Mouse (Mus musculus) C2C12 (cell line): ENCODE results near the gene Efcab9. TPM values are rescaled to one million over a fixed set of nuclear protein-coding genes. Genes with fewer than 3 reads are reported as not detected.

Source experiments
- H3K27me3 ChIP-seq: one replicate; pipeline ENCODE4 v1.6.1; 2011; ENCODE audit not compliant: control insufficient read depth, insufficient read depth, insufficient read length
- H3K36me3 ChIP-seq: one replicate; pipeline ENCODE4 v1.6.1; 2011; ENCODE audit not compliant: control insufficient read depth, insufficient read depth
- H3K4me3 ChIP-seq: one replicate; pipeline ENCODE4 v1.5.1; 2011; ENCODE audit warnings: mild to moderate bottlenecking, control low read depth; ENCODE audit not compliant: poor library complexity, insufficient read depth, severe bottlenecking
- H3K79me2 ChIP-seq: one replicate; pipeline ENCODE4 v1.6.1; 2011; ENCODE audit not compliant: control insufficient read depth, insufficient read depth
- H3K79me3 ChIP-seq: one replicate; pipeline ENCODE4 v1.6.1; 2011; ENCODE audit warnings: low read depth, control low read depth
- H3ac ChIP-seq: one replicate; pipeline ENCODE3; 2011; ENCODE audit warnings: low read depth; ENCODE audit not compliant: control insufficient read depth, insufficient read length
- CEBPB ChIP-seq: IDR thresholded peaks from one replicate; pipeline ENCODE4 v1.6.1; 2011; ENCODE audit warnings: low read depth, mild to moderate bottlenecking, control low read depth, moderate library complexity
- CTCF ChIP-seq: IDR thresholded peaks from one replicate; pipeline ENCODE4 v1.5.1; 2011; ENCODE audit not compliant: control insufficient read depth, insufficient read depth, insufficient read length
- FOSL1 ChIP-seq: IDR thresholded peaks from one replicate; pipeline ENCODE4 v1.8.0; 2011; ENCODE audit warnings: mild to moderate bottlenecking, low read length; ENCODE audit not compliant: poor library complexity, insufficient read depth, severe bottlenecking
- MAX ChIP-seq: IDR thresholded peaks from one replicate; pipeline ENCODE4 v1.6.1; 2011; ENCODE audit warnings: mild to moderate bottlenecking, control low read depth
- MYOD1 ChIP-seq: IDR thresholded peaks from one replicate; pipeline ENCODE4 v1.6.1; 2011; ENCODE audit warnings: low read depth; ENCODE audit not compliant: control insufficient read depth, insufficient read length
- MYOG ChIP-seq: IDR thresholded peaks from one replicate; pipeline ENCODE4 v1.6.1; 2011; ENCODE audit not compliant: control insufficient read depth, insufficient read length; ENCODE audit errors: extremely low read depth
- USF1 ChIP-seq: IDR thresholded peaks from one replicate; pipeline ENCODE4 v1.6.1; 2011; ENCODE audit warnings: low read depth, mild to moderate bottlenecking, control low read depth, moderate library complexity
- polyA plus RNA-seq: library from polyadenylated mRNA; unstranded; fragments of >200 nt; fragmentation: generic; extraction: Trizol; gene quantifications from one replicate; pipeline ENCODE4 v1.2.1, GENCODE M21; 2012; ENCODE audit warnings: missing spikeins

Efcab9 gene
- polyA plus RNA-seq, 1 experiment: 0.14 TPM

- H3K79me3 ChIP-seq: peaks cover 40% of the 10 kb centered on the region
- no peaks in the 10 kb centered on the region for H3K27me3 ChIP-seq
- H3K79me2 ChIP-seq: peaks cover 86% of the 10 kb centered on the region
- H3ac ChIP-seq: no peak overlapping the region
- TF ChIP-seq FOSL1 (no peak), CEBPB (no peak), MYOD1 (no peak), MYOG (no peak), MAX (no peak), USF1 (no peak), CTCF (no peak)
- H3K36me3 ChIP-seq: peaks cover 8% of the 10 kb centered on the region
- H3K4me3 ChIP-seq: no peak overlapping the region
Measured at GRCm38 (mm10) chr11:32542687-32543411, 11.0 kb upstream of the Efcab9 start.

GRCm38 (mm10) chr11:32542181-32542580 lies 10.3 kb upstream of the Efcab9 start:
- Histone ChIP-seq H3ac (no peak overlapping the region), H3K79me3 (peaks cover 45% of the 10 kb centered on the region), H3K27me3 (no peaks in the 10 kb centered on the region), H3K36me3 (peaks cover 8% of the 10 kb centered on the region), H3K4me3 (no peak overlapping the region), H3K79me2 (peaks cover 88% of the 10 kb centered on the region)
- TF ChIP-seq MYOG (no peak), FOSL1 (no peak), CTCF (no peak), CEBPB (no peak), USF1 (no peak), MYOD1 (no peak), MAX (no peak)

- H3K4me3 ChIP-seq: no peak overlapping the region
- TF ChIP-seq CTCF (no peak), MYOG (no peak)
- H3K36me3 ChIP-seq: peaks cover 8% of the 10 kb centered on the region
- no peak overlapping the region for H3ac ChIP-seq
- H3K27me3 ChIP-seq: no peaks in the 10 kb centered on the region
- H3K79me3 ChIP-seq: peaks cover 61% of the 10 kb centered on the region
- peaks cover 93% of the 10 kb centered on the region for H3K79me2 ChIP-seq
Measured at GRCm38 (mm10) chr11:32540463-32540862, 8.6 kb upstream of the Efcab9 start.

- no peak overlapping the region for H3ac ChIP-seq
- peaks cover 8% of the 10 kb centered on the region for H3K36me3 ChIP-seq
- H3K79me3 ChIP-seq: peaks cover 68% of the 10 kb centered on the region
- TF ChIP-seq FOSL1 (no peak), CTCF (no peak), MYOG (no peak), USF1 (no peak), CEBPB (no peak), MYOD1 (no peak), MAX (no peak)
- H3K79me2 ChIP-seq: peaks cover 100% of the 10 kb centered on the region
- H3K4me3 ChIP-seq: no peak overlapping the region
- no peaks in the 10 kb centered on the region for H3K27me3 ChIP-seq
Measured at GRCm38 (mm10) chr11:32539717-32540116, 7.8 kb upstream of the Efcab9 start.

- no peak overlapping the region for H3ac ChIP-seq
- H3K36me3 ChIP-seq: peaks cover 2% of the 10 kb centered on the region
- no peak overlapping the region for H3K4me3 ChIP-seq
- peaks cover 72% of the 10 kb centered on the region for H3K79me3 ChIP-seq
- H3K79me2 ChIP-seq: peaks cover 100% of the 10 kb centered on the region
- TF ChIP-seq FOSL1: no peak
- no peak for TF ChIP-seq MYOG
- no peak for TF ChIP-seq USF1
- no peak for TF ChIP-seq CEBPB
- TF ChIP-seq MYOD1: no peak
- no peak for TF ChIP-seq MAX
- no peak for TF ChIP-seq CTCF
- H3K27me3 ChIP-seq: no peaks in the 10 kb centered on the region
Measured at GRCm38 (mm10) chr11:32538846-32539245, 7.0 kb upstream of the Efcab9 start.
